Mouse (Mus musculus) left cerebral cortex, adult 2 months (tissue): ENCODE data around the gene Tsen34. TPM values are rescaled to one million over a fixed set of nuclear protein-coding genes. Genes with fewer than 3 reads are reported as not detected.

Experiments
- DNase-seq, 2 experiments: peaks; one replicate each; pipeline ENCODE4 v3.0.0; 2021 to 2022; ENCODE audit warnings: low spot score in 2 of 2, mixed read lengths in 1 of 2; ENCODE audit errors: extremely low spot score in 1 of 2
- H3K27ac ChIP-seq: fragments of 200-600 bp; 2 replicates; pipeline ENCODE4 v1.8.1; 2022
- H3K4me3 ChIP-seq: fragments of 200-600 bp; 2 replicates; pipeline ENCODE4 v1.8.1; 2022
- CTCF ChIP-seq: fragments of 200-600 bp; IDR thresholded peaks from 2 replicates; pipeline ENCODE4 v1.8.1; 2022; ENCODE audit warnings: antibody characterized with exemption, mild to moderate bottlenecking, moderate library complexity
- intact Hi-C: fragments of 180-260 bp; cut with DNase I; formaldehyde crosslinking; loops from one replicate; pipeline ENCODE4 v1.15.1; 2025
- long read RNA-seq, 2 experiments: library from polyadenylated mRNA; stranded (forward); transcript quantifications; one replicate each; pipeline ENCODE4 v2.0.0; 2021; ENCODE audit warnings: borderline mapping rate in 2 of 2
- total RNA-seq, 2 experiments: library from RNA; stranded (reverse); gene quantifications; 2 replicates each; pipeline ENCODE4 v1.2.3; 2021

The Tsen34 gene
- total RNA-seq, result 10 to 100 TPM; 77.0 to 79.0 TPM
- long read RNA-seq, experiment 1, transcript Tsen34-204 (5 exons, 1,779 nt), result major isoform, 41 of 82 reads
- long read RNA-seq, experiment 1, transcript Tsen34-202 (4 exons, 1,319 nt), result minor isoform, 18 of 82 reads
- long read RNA-seq, experiment 1, partial matches to known transcripts, result 3 of 82 reads
- long read RNA-seq, experiment 1, other reads (novel, unspliced or antisense), result 20 of 82 reads
- long read RNA-seq, experiment 2, transcript Tsen34-204 (5 exons, 1,779 nt), result major isoform, 30 of 52 reads
- long read RNA-seq, experiment 2, transcript Tsen34-202 (4 exons, 1,319 nt), result minor isoform, 10 of 52 reads
- long read RNA-seq, experiment 2, partial matches to known transcripts, result 2 of 52 reads
- long read RNA-seq, experiment 2, other reads (novel, unspliced or antisense), result 10 of 52 reads

- intact Hi-C loops, result loop anchor here (5.0 to 10.0 kb wide), 2 partner anchors 455 to 1372 kb away; partner anchors contain the start of gene U2af2
- Histone ChIP-seq H3K27ac (peak within 1 kb of the TSS; percentile 93), H3K4me3 (peak within 1 kb of the TSS; percentile 85)
- TF ChIP-seq CTCF, result no peak; the same call in 1 of the 2 replicates
- DNase-seq, result no peak
Measured at GRCm38 (mm10) chr7:3692382-3692986, at the start of gene Tsen34. Gene Tsen34 (plus strand): TSS chr7:3692863.

- no peak for TF ChIP-seq CTCF
Measured at GRCm38 (mm10) chr7:3643412-3643811, 49.3 kb upstream of the Tsen34 start.

GRCm38 (mm10) chr7:3643843-3644242, 48.8 kb upstream of the Tsen34 start:
- Histone ChIP-seq H3K4me3 (peak overlapping the region; percentile 45), H3K27ac (no peak overlapping the region; the same call in 1 of the 2 replicates)
- intact Hi-C loops, result loop anchor here (10.0 kb wide), 1 partner anchor 1421 kb away; the partner anchor contains the start of gene U2af2
- no peak for DNase-seq
- TF ChIP-seq CTCF, result no peak

More at GRCm38 (mm10) chr7:3643412-3643811, 49.3 kb upstream of the Tsen34 start:
- intact Hi-C loops, result loop anchor here (10.0 kb wide), 1 partner anchor 1421 kb away; the partner anchor contains the start of gene U2af2
- DNase-seq, result no peak
- no peak overlapping the region for H3K27ac ChIP-seq
- H3K4me3 ChIP-seq, result no peak overlapping the region

GRCm38 (mm10) chr7:3644348-3644671, 48.4 kb upstream of the Tsen34 start:
- no peak overlapping the region; the same call in 1 of the 2 replicates for H3K27ac ChIP-seq
- TF ChIP-seq CTCF, result no peak
- DNase-seq, result no peak
- intact Hi-C loops, result loop anchor here (10.0 kb wide), 1 partner anchor 1420 kb away; the partner anchor contains the start of gene U2af2
- H3K4me3 ChIP-seq, result peak overlapping the region; percentile 45

- H3K4me3 ChIP-seq, result peak within 1 kb of the TSS; percentile 79
- intact Hi-C loops, result loop anchor here (10.0 kb wide), 1 partner anchor 1420 kb away; the partner anchor contains the start of gene U2af2
- peak; percentile 96 to 99 for DNase-seq
- TF ChIP-seq CTCF, result no peak
- peak within 1 kb of the TSS; percentile 97 for H3K27ac ChIP-seq
Measured at GRCm38 (mm10) chr7:3644672-3645487, 47.8 kb upstream of the Tsen34 start, which contains the start of gene Cnot3. Gene Cnot3 (plus strand): TSS chr7:3645268.

- Histone ChIP-seq H3K4me3 (peak overlapping the region; percentile 79), H3K27ac (peak overlapping the region; percentile 97)
- TF ChIP-seq CTCF, result no peak
- intact Hi-C loops, result loop anchor here (1.0 to 10.0 kb wide), 3 partner anchors 20 to 1419 kb away; partner anchors contain the start of genes Leng1 and U2af2
- DNase-seq, result peak; percentile 43 to 55
Measured at GRCm38 (mm10) chr7:3645488-3646025, 47.1 kb upstream of the Tsen34 start.

- TF ChIP-seq CTCF, result no peak
- no peak overlapping the region for H3K27ac ChIP-seq
- peak overlapping the region; percentile 79 for H3K4me3 ChIP-seq
- DNase-seq, result no peak
- intact Hi-C loops, result loop anchor here (1.0 to 10.0 kb wide), 3 partner anchors 19 to 1419 kb away; partner anchors contain the start of genes Leng1 and U2af2
Measured at GRCm38 (mm10) chr7:3646188-3646587, 46.5 kb upstream of the Tsen34 start.

- intact Hi-C loops, result loop anchor here (1.0 to 10.0 kb wide), 3 partner anchors 19 to 1418 kb away; partner anchors contain the start of genes Leng1 and U2af2
- no peak for TF ChIP-seq CTCF
- Histone ChIP-seq H3K4me3 (peak overlapping the region; percentile 79), H3K27ac (no peak overlapping the region)
- DNase-seq, result no peak
Measured at GRCm38 (mm10) chr7:3646641-3647040, 46.0 kb upstream of the Tsen34 start.

GRCm38 (mm10) chr7:3656966-3657365, 35.7 kb upstream of the Tsen34 start:
- no peak for TF ChIP-seq CTCF
- peak in 1 of 2 experiments; percentile 21 for DNase-seq
- intact Hi-C loops, result no loop called here
- Histone ChIP-seq H3K27ac (no peak overlapping the region), H3K4me3 (no peak overlapping the region)

GRCm38 (mm10) chr7:3658578-3658977, 34.1 kb upstream of the Tsen34 start:
- TF ChIP-seq CTCF, result no peak
- no peak overlapping the region for H3K27ac ChIP-seq
- no peak for DNase-seq
- intact Hi-C loops, result no loop called here
- H3K4me3 ChIP-seq, result no peak overlapping the region
